Mouse (Mus musculus) G1E (cell line): ENCODE measurements around the gene Pqlc2.

Experiments used
- CTCF ChIP-seq: IDR thresholded peaks from 2 replicates; pipeline ENCODE4 v1.5.1; 2012; ENCODE audit warnings: low read depth, low read length, inconsistent platforms, mixed read lengths
- GATA1 ChIP-seq: IDR thresholded peaks from 2 replicates; pipeline ENCODE4 v1.6.1; 2012; ENCODE audit warnings: borderline replicate concordance, low read length, inconsistent platforms, mixed read lengths
- TAL1 ChIP-seq: conservative IDR thresholded peaks from 2 replicates; pipeline ENCODE4 v1.6.1; 2012; ENCODE audit warnings: low read depth, low read length, inconsistent platforms, mixed read lengths

- TF ChIP-seq CTCF (no peak), TAL1 (no peak), GATA1 (no peak)
These were observed 54.4 kb downstream of the Pqlc2 start for GRCm38 (mm10) chr4:139256146-139256545.
